Mouse (Mus musculus) thymus, adult 2 months (tissue): ENCODE data around the gene Dock9.

ENCODE experiments used
- CTCF ChIP-seq: fragments of 200-500 bp; IDR thresholded peaks from 2 replicates; pipeline ENCODE4 v1.5.1; 2012; ENCODE audit warnings: mild to moderate bottlenecking, control low read depth, low read length, moderate library complexity, borderline replicate concordance; ENCODE audit not compliant: control insufficient read depth, poor library complexity, insufficient read depth; ENCODE audit errors: extremely low read depth
- POLR2A ChIP-seq: fragments of 200-500 bp; IDR thresholded peaks from 2 replicates; pipeline ENCODE4 v1.6.1; 2012; ENCODE audit warnings: mild to moderate bottlenecking, low read length, control low read depth, moderate library complexity; ENCODE audit not compliant: control insufficient read depth, poor library complexity, insufficient read depth; ENCODE audit errors: extremely low read depth

GRCm38 (mm10) chr14:121749606-121750005 lies 48.0 kb downstream of the Dock9 start:
- no peak for TF ChIP-seq CTCF
- TF ChIP-seq POLR2A = no peak
